Mouse (Mus musculus) kidney, postnatal 0 days (tissue): ENCODE results near the gene Olfr887. TPM values are rescaled to one million over a fixed set of nuclear protein-coding genes. Genes with fewer than 3 reads are reported as not detected.

ENCODE experiments used
- ATAC-seq: fragments of 200-750 bp; cut with Nextera tagmentation; replicated peaks from 2 replicates; pipeline ENCODE4 v1.8.0; 2017; ENCODE audit warnings: low read depth, moderate number of reproducible peaks, moderate TSS enrichment, moderate library complexity; ENCODE audit not compliant: low FRiP score
- DNase-seq: peaks from one replicate; pipeline ENCODE4 v3.0.0-alpha.2; 2016; ENCODE audit warnings: low spot score
- H3K27ac ChIP-seq: fragments of 300-500 bp; sonication (generic); 2 replicates; pipeline ENCODE4 v1.5.1; 2014; ENCODE audit warnings: mild to moderate bottlenecking
- H3K27me3 ChIP-seq: fragments of 300-500 bp; sonication (generic); 2 replicates; pipeline ENCODE4 v1.6.1; 2014; ENCODE audit warnings: low read length, mixed read lengths; ENCODE audit not compliant: insufficient read depth
- H3K36me3 ChIP-seq: fragments of 300-500 bp; sonication (generic); 2 replicates; pipeline ENCODE4 v1.6.1; 2014; ENCODE audit warnings: low read length, mixed read lengths; ENCODE audit not compliant: insufficient read depth
- H3K4me1 ChIP-seq: fragments of 300-500 bp; sonication (generic); replicated peaks from 2 replicates; pipeline ENCODE4 v1.6.1; 2014; ENCODE audit warnings: antibody characterized with exemption, low read length, mixed read lengths; ENCODE audit not compliant: insufficient read depth
- H3K4me2 ChIP-seq: fragments of 300-500 bp; sonication (generic); 2 replicates; pipeline ENCODE4 v1.6.1; 2014; ENCODE audit warnings: mild to moderate bottlenecking, low read length, moderate library complexity, mixed read lengths
- H3K4me3 ChIP-seq: fragments of 300-500 bp; sonication (generic); replicated peaks from 2 replicates; pipeline ENCODE4 v1.5.1; 2014; ENCODE audit warnings: low read depth, low read length
- H3K9ac ChIP-seq: fragments of 300-500 bp; sonication (generic); 2 replicates; pipeline ENCODE4 v1.6.1; 2014; ENCODE audit warnings: low read depth, low read length
- H3K9me3 ChIP-seq: fragments of 300-500 bp; sonication (generic); replicated peaks from 2 replicates; pipeline ENCODE4 v1.6.1; 2016; ENCODE audit warnings: low read length, inconsistent platforms, mixed read lengths
- CTCF ChIP-seq: IDR thresholded peaks from 2 replicates; pipeline ENCODE4 v1.5.1; 2016; ENCODE audit warnings: antibody characterized with exemption, low read depth, mild to moderate bottlenecking, moderate library complexity
- WGBS: fragments of 180-500 bp; shearing (Covaris S2); extraction: QIAGEN DNeasy Blood & Tissue Kit; methylation state at CpG from one replicate; pipeline ENCODE4 v1.1.7; 2014; 5-methylcytosine and 5-hydroxymethylcytosine counted together
- polyA plus RNA-seq: library from polyadenylated mRNA; unstranded; fragments of >200 nt; fragmentation: Nextera tagmentation; extraction: Ambion mirVana; gene quantifications from 2 replicates; pipeline ENCODE4 v1.2.1, GENCODE M21; 2015

Olfr887 gene
- not detected in 2 replicates for polyA plus RNA-seq

DNA sequence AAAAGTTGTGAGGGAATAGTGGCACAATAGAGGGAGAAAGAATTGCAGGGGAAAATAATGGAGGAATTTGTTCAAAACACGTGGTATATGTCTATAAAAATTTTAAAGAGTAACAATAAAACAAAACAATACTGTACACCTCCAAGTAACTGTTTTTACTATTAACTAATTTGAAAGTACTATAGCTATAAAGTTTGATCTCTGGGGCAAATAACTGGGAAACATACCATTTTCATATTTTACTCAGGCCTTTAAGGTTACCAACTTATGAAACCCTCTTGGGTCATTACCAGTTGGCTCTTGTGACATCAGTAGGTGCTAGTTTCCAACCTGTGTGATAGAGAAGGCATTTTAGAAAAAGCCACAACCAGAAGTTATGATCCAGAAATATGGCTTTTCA is at the start of gene Olfr887:
Gene Olfr887 (plus strand): TSS at position 301 of the 400 bp plus-strand sequence.
- H3K9me3 ChIP-seq = no peaks in the 10 kb centered on the region
- no peak within 1 kb of the TSS for H3K4me2 ChIP-seq
- ATAC-seq (no peak), DNase-seq (no peak)
- no peaks in the 10 kb centered on the region for H3K36me3 ChIP-seq
- WGBS = 75% methylated on average over 1 of the region's 1 CpGs
- H3K27me3 ChIP-seq = no peaks in the 10 kb centered on the region
- H3K27ac ChIP-seq = no peak within 1 kb of the TSS
- H3K4me1 ChIP-seq = no peaks in the 10 kb centered on the region
- H3K4me3 ChIP-seq = no peak within 1 kb of the TSS
- no peak for TF ChIP-seq CTCF
- H3K9ac ChIP-seq = no peak within 1 kb of the TSS

DNA sequence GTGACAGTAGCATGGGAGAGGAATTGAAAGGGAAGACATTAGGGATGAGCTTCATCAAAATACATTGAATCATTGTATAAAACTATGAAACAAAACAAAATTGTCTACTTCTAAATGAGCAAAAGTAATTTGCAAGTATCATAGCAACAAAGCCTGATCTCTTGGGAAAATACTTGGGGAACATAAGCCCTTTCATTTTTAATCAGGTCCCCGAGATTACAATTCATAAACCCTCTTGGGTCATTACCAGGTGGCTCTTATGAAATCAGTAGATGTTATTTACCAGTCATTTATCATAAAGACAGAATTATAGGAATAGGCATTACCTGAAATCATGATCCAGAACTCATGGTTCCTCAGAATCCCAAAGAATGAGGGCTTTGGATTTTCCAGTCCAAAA is 37.6 kb upstream of the Olfr887 start, which contains the start of gene Olfr884:
Gene Olfr884 (plus strand): TSS at position 301 of the 400 bp plus-strand sequence.
- no peak within 1 kb of the TSS for H3K4me3 ChIP-seq
- H3K27ac ChIP-seq = no peak within 1 kb of the TSS
- no peaks in the 10 kb centered on the region for H3K36me3 ChIP-seq
- H3K4me2 ChIP-seq = no peak within 1 kb of the TSS
- H3K9ac ChIP-seq = no peak within 1 kb of the TSS
- H3K9me3 ChIP-seq = no peaks in the 10 kb centered on the region
- WGBS = 61% methylated on average over 1 of the region's 1 CpGs
- H3K27me3 ChIP-seq = no peaks in the 10 kb centered on the region
- no peaks in the 10 kb centered on the region for H3K4me1 ChIP-seq
- no peak for TF ChIP-seq CTCF
- ATAC-seq (no peak), DNase-seq (no peak)

DNA sequence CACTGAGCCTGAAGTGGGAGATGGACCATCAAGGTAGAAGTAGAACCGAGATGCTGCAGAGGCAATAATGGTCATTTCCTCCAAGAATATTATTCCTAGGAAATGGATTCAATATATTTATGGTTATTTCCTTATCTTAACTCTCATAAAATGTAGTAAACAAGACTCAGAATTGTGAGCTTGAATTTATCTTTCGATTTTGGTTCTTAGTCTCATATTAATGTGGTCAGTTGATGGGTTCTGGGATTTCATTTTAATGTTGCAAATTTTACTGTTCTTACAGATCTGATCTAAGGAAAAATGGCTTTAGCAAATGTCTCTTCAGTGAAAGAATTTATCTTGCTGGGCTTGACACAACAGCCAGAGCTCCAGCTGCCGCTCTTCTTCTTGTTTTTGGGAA is 22.9 kb upstream of the Olfr887 start, which contains the start of gene Olfr885:
Gene Olfr885 (plus strand): TSS at position 301 of the 400 bp plus-strand sequence.
- Histone ChIP-seq H3K27ac (no peak within 1 kb of the TSS), H3K4me1 (no peaks in the 10 kb centered on the region), H3K9me3 (no peaks in the 10 kb centered on the region), H3K4me3 (no peak within 1 kb of the TSS), H3K4me2 (no peak within 1 kb of the TSS), H3K27me3 (no peaks in the 10 kb centered on the region), H3K36me3 (no peaks in the 10 kb centered on the region), H3K9ac (no peak within 1 kb of the TSS)
- 85% methylated on average over 3 of the region's 3 CpGs for WGBS
- DNase-seq (no peak), ATAC-seq (no peak)
- TF ChIP-seq CTCF = no peak

DNA sequence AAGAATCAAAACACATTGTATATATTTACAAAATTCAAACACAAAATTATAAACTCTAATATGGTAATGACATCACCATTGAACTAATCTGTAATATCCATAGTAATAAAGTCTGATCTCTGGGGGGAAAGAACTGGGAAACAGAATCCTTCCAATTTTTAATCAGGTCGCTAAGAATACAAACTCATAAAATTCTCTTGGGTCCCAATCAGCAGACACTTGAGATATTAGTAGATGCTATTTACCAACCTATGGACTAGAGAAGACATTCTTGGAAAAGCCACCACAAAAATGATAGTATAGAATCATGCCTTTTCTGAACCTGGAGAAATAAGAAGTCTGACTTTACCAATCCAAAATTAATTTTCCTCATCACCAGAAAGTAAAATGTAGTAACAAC is 24.0 kb downstream of the Olfr887 start, which contains the start of gene Olfr888:
Gene Olfr888 (plus strand): TSS at position 301 of the 400 bp plus-strand sequence.
- ATAC-seq = no peak
- Histone ChIP-seq H3K4me1 (no peaks in the 10 kb centered on the region), H3K9ac (no peak within 1 kb of the TSS), H3K27ac (no peak within 1 kb of the TSS), H3K36me3 (no peaks in the 10 kb centered on the region), H3K4me2 (no peak within 1 kb of the TSS), H3K27me3 (no peaks in the 10 kb centered on the region), H3K9me3 (no peaks in the 10 kb centered on the region), H3K4me3 (no peak within 1 kb of the TSS)
- 69% methylated on average over 1 of the region's 1 CpGs for WGBS
- no peak for TF ChIP-seq CTCF
- no peak for DNase-seq

DNA sequence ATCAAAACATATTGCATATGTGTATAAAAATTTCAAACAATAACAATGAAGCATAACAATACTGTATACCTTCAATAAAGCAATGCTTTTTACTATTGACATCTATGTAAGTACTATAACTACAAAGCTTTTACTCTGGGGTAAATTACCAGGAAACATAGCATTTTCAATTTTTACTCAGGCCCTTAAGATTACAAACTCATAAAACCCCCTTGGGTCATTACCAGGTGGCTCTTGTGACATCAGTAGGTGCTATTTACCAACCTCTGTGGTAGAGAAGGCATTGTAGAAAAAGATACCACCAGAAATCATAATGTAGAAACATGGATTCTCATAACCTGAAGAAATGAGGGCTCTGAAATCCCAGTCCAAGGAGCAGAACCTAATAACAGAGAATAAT is 31.0 kb downstream of the Olfr887 start, which contains the start of gene Olfr889:
Gene Olfr889 (plus strand): TSS at position 301 of the 400 bp plus-strand sequence.
- ATAC-seq = no peak
- no peak within 1 kb of the TSS for H3K27ac ChIP-seq
- H3K27me3 ChIP-seq = no peaks in the 10 kb centered on the region
- no peak within 1 kb of the TSS for H3K4me3 ChIP-seq
- H3K4me1 ChIP-seq = no peaks in the 10 kb centered on the region
- no peak within 1 kb of the TSS for H3K4me2 ChIP-seq
- H3K36me3 ChIP-seq = no peaks in the 10 kb centered on the region
- no peak for TF ChIP-seq CTCF
- H3K9ac ChIP-seq = no peak within 1 kb of the TSS
- no peaks in the 10 kb centered on the region for H3K9me3 ChIP-seq
- no peak for DNase-seq

Other genes with a start within 250 kb of the Olfr887 start
- not detected in 2 replicates for gene Olfr877, start 229.8 kb upstream of the Olfr887 start, polyA plus RNA-seq
- gene Olfr145, start 187.3 kb upstream of the Olfr887 start, polyA plus RNA-seq = not detected in 2 replicates
- gene Olfr878, start 166.2 kb upstream of the Olfr887 start, polyA plus RNA-seq = not detected in 2 replicates
- not detected in 2 replicates for gene Olfr881, start 92.2 kb upstream of the Olfr887 start, polyA plus RNA-seq
- gene Olfr883, start 58.3 kb upstream of the Olfr887 start, polyA plus RNA-seq = not detected in 2 replicates
- not detected in 2 replicates for gene Olfr884, start 37.5 kb upstream of the Olfr887 start, polyA plus RNA-seq
- not detected in 2 replicates for gene Olfr885, start 22.8 kb upstream of the Olfr887 start, polyA plus RNA-seq
- gene Olfr888, start 24.1 kb downstream of the Olfr887 start, polyA plus RNA-seq = not detected in 2 replicates
- gene Olfr889, start 31.1 kb downstream of the Olfr887 start, polyA plus RNA-seq = 0.03 TPM in 1 of 2 replicates, not detected in the other
- not detected in 2 replicates for gene Olfr890, start 58.4 kb downstream of the Olfr887 start, polyA plus RNA-seq
- gene Olfr891, start 96.7 kb downstream of the Olfr887 start, polyA plus RNA-seq = not detected in 2 replicates
- gene Olfr893, start 124.3 kb downstream of the Olfr887 start, polyA plus RNA-seq = not detected in 2 replicates
- not detected in 2 replicates for gene Olfr894, start 134.0 kb downstream of the Olfr887 start, polyA plus RNA-seq
- not detected in 2 replicates for gene Olfr143, start 168.7 kb downstream of the Olfr887 start, polyA plus RNA-seq
- not detected in 2 replicates for gene Olfr895, start 183.8 kb downstream of the Olfr887 start, polyA plus RNA-seq
- gene Olfr896-ps1, start 207.0 kb downstream of the Olfr887 start, polyA plus RNA-seq = not detected in 2 replicates
- gene Olfr25, start 245.0 kb downstream of the Olfr887 start, polyA plus RNA-seq = not detected in 2 replicates